Mouse (Mus musculus) ES-CJ7 (cell line): ENCODE measurements at regions not wholly inside any gene's neighbourhood (a gene's known extent, or its start where the extent isn't known, plus 50 kb on each side); places are given as distances from the start of the nearest gene placed in this dataset.
A peak's percentile ranks its signal among the peaks of the same experiment; 100 is the strongest.

Source experiments
- DNase-seq: peaks from one replicate; pipeline ENCODE4 v3.0.0; 2011; ENCODE audit warnings: low read depth, low spot score

GRCm38 (mm10) chr13:6395562-6396223, 152.3 kb upstream of the Pitrm1 start:
- DNase-seq, result no peak

DNA sequence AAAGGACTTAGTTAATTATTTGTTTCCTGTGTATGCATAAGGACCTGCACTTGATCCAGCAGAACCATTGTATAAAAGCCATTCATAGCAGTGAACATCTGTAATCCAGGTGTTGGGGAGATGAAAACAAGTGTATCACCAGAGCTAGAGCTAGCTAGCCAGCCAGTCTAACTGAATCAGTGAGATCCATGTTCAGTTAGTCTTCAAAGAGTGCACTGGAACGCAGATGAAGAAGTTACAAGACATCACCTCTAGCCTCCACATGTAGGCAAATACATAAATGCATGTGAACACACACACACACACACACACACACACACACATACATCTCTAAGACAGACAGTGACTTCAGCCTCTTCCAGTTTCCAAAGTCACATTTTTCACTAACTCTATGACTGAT, 150.3 kb upstream of the Pitrm1 start:
- no peak for DNase-seq

DNA sequence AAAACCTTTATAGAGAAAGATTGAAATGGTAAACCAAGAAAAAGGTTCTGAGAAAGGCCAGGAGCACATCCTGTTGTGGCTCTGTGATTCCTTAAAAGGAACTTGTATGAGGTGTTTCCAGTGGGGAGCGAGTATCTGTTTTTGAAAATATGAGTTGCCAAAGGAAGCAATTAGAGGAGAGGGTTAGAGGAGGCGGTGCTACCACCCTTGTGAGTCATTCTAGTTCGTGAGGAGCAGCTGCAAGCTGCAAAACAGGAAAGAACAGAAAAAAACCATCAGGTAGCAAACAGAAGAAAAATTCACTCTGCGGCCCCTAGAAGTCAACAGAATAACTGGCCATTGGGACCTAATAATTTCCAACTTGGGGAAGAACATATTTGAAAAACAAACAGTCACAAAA, 116.1 kb upstream of the Pitrm1 start:
- DNase-seq, result no peak

DNA sequence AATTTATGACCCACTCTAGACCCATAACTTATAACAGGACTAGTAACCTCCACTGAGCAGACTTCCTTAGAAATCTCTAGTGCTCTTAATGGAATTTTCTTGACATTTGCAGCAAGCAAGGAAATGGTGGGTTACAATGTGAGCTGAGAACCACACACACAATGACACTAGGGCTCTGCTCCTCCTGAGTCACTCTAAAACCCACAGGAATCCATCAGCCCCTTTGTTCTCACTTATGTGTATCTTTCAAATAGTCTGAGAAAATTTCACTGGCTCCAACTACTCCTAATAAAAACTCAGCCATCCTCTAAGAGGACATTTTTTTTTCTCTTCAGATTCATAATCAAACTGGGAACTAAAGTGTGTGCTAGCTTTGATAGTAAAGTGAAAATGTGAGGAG, 101.0 kb upstream of the Pitrm1 start:
- no peak for DNase-seq

- no peak for DNase-seq
These were observed 86.6 kb upstream of the Pitrm1 start for GRCm38 (mm10) chr13:6461363-6461762.

- peak; percentile 59 for DNase-seq
These were observed 82.0 kb upstream of the Pitrm1 start for GRCm38 (mm10) chr13:6465911-6466419.

DNA sequence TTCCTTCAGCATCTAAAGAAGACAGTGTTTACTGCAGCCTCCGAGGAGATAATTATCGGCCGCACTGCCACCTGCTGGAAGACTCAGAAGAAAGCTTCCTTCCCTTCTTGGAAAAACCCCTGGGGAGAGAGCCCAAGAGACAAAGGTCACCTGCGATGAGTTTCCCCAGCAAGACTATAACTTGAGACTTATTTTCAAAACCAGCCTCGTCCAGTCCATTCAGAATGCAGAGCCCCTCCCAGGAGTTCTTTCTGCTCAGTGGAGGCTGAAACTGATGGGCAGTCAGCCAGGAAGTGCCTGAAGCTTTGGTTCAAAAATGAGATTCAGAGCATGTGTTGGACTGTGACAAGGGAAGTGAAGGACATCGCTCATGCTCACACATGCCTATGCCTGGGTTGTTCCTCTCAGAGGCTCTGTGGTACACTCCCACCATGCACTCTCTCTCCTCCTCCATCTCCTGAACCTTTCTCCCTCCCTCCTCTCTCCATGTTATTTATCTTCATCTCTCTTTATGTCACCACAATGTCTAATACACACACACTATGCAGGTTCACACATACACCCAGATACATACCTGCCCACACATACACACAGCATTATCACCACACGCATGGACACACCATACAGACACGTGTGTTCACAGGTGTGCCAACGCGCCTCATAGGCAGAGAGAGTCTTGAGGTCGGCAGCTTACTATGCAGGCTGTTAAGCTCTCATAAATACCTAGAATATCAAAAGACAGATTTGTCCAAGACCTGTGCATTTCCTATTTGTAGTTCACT, 78.3 kb upstream of the Pitrm1 start:
- peak; percentile 49 for DNase-seq

DNA sequence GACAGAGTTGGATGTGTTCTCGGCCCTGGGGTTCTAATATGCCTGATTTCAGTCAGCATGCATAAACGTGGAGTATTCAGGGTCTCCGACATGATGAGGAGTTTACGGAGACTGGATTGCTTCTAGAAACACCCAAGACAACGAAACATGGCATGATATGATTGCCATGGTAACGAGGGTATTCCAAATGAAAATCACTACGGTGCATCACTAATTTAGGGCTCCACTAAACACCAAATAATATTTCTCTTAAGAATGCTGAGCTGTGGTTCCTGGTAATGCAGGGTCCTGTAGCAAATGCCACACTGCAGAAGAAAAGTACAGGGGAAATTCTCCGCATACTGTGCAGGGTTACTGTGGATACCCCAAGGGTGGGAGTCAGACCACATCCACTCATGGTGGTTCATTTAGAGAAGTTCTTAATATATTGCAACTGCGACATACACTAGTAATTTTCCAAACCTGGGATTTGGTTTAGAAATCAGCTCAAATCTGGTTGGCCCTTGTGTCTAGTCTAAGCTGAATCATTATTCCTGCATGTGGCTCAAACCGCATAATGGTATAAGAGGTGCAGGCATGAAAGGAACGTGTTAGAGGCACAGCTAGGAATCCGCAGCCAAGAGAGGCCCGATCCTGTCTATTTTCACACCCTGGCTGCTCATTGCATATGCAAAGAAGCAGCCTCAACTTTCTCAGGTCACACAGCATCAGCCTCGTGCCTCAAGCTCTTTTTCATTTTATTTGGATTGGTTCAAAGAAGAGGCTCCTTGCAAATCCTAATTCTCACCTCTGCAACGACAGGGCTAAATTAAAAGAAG, 77.5 kb upstream of the Pitrm1 start:
- no peak for DNase-seq

DNA sequence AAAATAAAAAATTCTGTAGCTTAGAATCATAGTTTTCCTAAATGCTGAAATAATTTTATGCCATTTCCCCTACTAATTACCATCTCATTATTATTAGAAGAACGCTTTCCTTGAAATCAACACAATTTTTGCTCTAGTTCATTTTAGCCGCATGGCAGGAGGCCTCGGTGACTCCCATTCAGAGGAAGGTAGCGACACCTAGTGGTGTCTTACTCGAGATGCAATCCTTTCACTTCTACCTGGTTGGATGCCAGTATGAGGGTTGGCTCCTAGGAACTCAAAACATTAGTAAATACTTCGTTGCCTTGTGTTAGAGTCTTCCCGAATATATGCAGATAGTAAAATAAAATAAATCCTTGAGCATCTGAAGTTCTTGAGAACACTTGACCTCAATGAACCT, 76.3 kb upstream of the Pitrm1 start:
- DNase-seq, result peak; percentile 66

GRCm38 (mm10) chr13:6473401-6474190, 74.4 kb upstream of the Pitrm1 start:
- no peak for DNase-seq

- DNase-seq, result no peak
These were observed 68.3 kb upstream of the Pitrm1 start for GRCm38 (mm10) chr13:6479667-6480066.

DNA sequence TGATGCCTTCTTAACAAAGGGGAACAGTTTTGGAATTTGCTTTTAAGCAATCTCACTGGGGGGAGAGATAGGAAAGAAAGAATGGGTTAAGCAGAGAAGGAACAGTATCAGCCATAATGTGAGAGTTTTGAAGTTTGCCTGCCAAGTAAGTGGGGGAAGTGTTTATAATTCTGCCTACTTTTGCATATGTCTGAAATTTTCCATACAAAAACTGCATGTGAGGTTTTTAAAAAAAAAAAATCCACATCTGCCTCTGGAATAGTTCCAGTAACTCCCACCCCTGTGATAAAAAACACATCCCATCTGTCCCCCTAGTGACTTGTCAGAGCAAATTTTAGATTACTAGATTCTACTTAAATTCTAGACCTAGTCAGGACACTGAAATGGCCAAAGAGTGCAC, 63.5 kb upstream of the Pitrm1 start:
- DNase-seq, result no peak

DNA sequence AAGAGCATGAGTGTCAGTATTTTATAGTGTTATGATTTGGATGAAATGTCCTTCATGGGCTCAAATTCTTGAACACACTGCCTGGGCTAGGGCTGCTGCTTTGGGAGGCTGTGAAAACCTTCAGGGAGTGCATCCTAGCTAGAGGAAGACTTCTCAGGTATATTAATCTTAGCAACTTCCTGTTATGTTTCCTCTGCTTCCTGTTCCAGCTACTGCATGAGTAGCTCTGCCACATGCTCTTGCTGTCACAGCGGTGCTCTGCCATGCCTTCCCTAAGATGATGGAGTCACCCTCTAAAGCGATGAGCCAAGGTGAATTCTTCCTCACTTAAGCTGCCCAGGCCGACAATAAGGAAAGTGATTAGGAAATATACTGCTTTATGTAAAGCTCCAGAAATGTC, 60.1 kb upstream of the Pitrm1 start:
- no peak for DNase-seq

DNA sequence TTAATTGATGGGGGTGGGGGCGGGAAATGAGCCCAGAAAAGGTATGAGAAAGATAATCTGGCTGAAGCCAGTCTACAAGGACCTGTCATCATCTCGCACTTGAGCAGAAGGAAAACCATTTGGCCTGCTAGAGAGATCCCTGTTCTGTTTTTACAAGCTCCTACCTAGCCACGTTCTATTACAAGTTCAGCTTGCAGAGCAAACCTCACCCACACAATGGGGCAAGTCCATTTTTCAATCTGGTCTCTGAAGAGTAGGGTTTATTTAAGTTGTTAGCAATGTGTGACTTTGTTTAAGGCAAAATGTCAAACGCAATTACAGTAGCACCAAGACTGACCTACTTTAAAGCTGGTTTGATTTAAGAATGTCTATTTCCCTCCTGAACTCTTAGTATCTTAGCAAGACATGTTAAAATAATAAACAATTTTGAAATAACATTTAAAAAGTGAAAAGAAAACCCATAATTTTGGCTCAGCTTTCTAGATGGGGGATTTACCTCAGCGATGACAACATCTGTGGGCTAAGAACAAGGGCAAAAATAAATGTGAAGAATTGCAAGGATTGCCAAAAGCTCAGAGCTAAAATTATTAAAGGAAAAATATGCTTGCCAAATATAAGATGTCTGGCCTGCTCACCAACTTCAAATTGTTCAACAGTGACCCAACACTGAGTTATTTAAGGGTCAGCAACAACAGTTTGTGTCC, 54.9 kb upstream of the Pitrm1 start:
- no peak for DNase-seq
